Mouse (Mus musculus): Measurements from ENCODE around the gene Tmcc1.

- TF ChIP-seq CTCF (IDR thresholded peaks at IDR 0.05; ENCODE audit: borderline replicate concordance, control insufficient read depth, extremely low read depth, insufficient read depth, low read length, poor library complexity) (no peak), POLR2A (IDR thresholded peaks at IDR 0.05; ENCODE audit: control insufficient read depth, extremely low read depth, insufficient read depth, low read length, poor library complexity) (no peak)
Observed at GRCm38 (mm10) chr6:116047366-116047765, 145.9 kb downstream of the Tmcc1 start.

Measured in thymus, adult 2 months (tissue).